Mouse (Mus musculus) heart, postnatal 0 days (tissue): ENCODE data around the gene Fubp1. TPM values are rescaled to one million over a fixed set of nuclear protein-coding genes. Genes with fewer than 3 reads are reported as not detected.

ENCODE experiments used
- ATAC-seq: fragments of 200-750 bp; cut with Nextera tagmentation; 2 replicates; pipeline ENCODE4 v1.8.0; 2017; ENCODE audit warnings: low read depth, moderate number of reproducible peaks, moderate library complexity; ENCODE audit not compliant: insufficient read depth
- DNase-seq: peaks from one replicate; pipeline ENCODE4 v3.0.0-alpha.2; 2016; ENCODE audit warnings: low spot score
- H3K27ac ChIP-seq: fragments of 300-500 bp; sonication (generic); 2 replicates; pipeline ENCODE4 v1.5.1; 2014; ENCODE audit warnings: low read depth, mild to moderate bottlenecking
- H3K27me3 ChIP-seq: fragments of 300-500 bp; sonication (generic); 2 replicates; pipeline ENCODE4 v1.6.1; 2014; ENCODE audit warnings: low read length, mixed read lengths; ENCODE audit not compliant: control insufficient read depth, insufficient read depth
- H3K36me3 ChIP-seq: fragments of 300-500 bp; sonication (generic); replicated peaks from 2 replicates; pipeline ENCODE4 v1.6.1; 2014; ENCODE audit warnings: low read length, mixed read lengths; ENCODE audit not compliant: control insufficient read depth, insufficient read depth
- H3K4me1 ChIP-seq: fragments of 300-500 bp; sonication (generic); 2 replicates; pipeline ENCODE4 v1.6.1; 2014; ENCODE audit warnings: antibody characterized with exemption; ENCODE audit not compliant: control insufficient read depth, insufficient read depth
- H3K4me2 ChIP-seq: fragments of 300-500 bp; sonication (generic); 2 replicates; pipeline ENCODE4 v1.6.1; 2014; ENCODE audit warnings: low read depth, mild to moderate bottlenecking, low read length, moderate library complexity
- H3K4me3 ChIP-seq: fragments of 300-500 bp; sonication (generic); 2 replicates; pipeline ENCODE4 v1.5.1; 2014; ENCODE audit warnings: low read depth, low read length
- H3K9ac ChIP-seq: fragments of 300-500 bp; sonication (generic); replicated peaks from 2 replicates; pipeline ENCODE4 v1.6.1; 2014; ENCODE audit warnings: low read depth, low read length, mixed read lengths
- H3K9me3 ChIP-seq: fragments of 300-500 bp; sonication (generic); replicated peaks from 2 replicates; pipeline ENCODE4 v1.6.1; 2016; ENCODE audit warnings: low read length; ENCODE audit not compliant: control insufficient read depth
- CTCF ChIP-seq: IDR thresholded peaks from 2 replicates; pipeline ENCODE4 v1.5.1; 2016; ENCODE audit warnings: antibody characterized with exemption, control low read depth, low read depth
- EP300 ChIP-seq: IDR thresholded peaks from 2 replicates; pipeline ENCODE4 v1.6.1; 2016; ENCODE audit warnings: antibody characterized with exemption, low read depth
- WGBS: fragments of 180-500 bp; shearing (Covaris S2); extraction: QIAGEN DNeasy Blood & Tissue Kit; methylation state at CpG from one replicate; pipeline ENCODE4 v1.1.7; 2014; 5-methylcytosine and 5-hydroxymethylcytosine counted together
- polyA plus RNA-seq: library from polyadenylated mRNA; unstranded; fragments of >200 nt; fragmentation: Nextera tagmentation; extraction: Ambion mirVana; gene quantifications from 2 replicates; pipeline ENCODE4 v1.2.1, GENCODE M21; 2015
- total RNA-seq: library from RNA; depleted of rRNA; stranded (reverse); fragments of >200 nt; gene quantifications from 2 replicates; pipeline ENCODE4 v1.2.3, GENCODE M21; 2014; ENCODE audit warnings: low replicate concordance; rRNA removed

Gene Fubp1
- total RNA-seq (71.2 and 131 TPM in 2 replicates), polyA plus RNA-seq (72.9 and 80.7 TPM in 2 replicates)

DNA sequence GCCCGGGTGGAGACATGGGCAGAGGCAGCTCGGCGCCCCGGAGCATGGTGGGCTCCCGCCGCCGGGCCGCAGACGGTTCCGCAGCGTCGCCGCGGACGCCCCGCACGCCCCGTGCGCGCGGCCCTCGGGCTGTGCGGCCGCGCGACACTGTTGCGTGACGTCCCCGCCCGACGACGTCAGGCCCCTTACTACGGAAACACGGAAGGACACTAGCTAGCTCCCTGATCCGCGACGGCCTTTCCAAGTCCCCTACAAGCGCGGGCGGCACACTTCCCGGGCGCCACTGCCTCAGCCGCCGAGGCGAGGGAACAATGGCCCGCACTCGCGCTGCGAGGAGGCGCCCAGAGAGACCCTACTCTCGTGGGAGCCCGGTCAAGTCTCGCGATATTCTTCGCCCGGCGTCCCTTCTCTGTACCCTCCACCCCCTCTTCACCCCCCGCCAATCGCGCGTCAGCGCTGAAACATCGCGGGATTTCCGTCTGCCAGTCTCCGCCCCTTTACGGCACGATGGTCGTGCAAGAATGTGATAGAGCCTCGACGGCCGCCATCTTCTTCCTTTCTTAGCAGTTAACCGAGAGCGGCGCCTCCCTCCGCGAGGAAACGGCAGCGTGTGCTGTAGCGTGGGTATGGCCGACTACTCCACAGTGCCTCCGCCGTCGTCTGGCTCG is at the start of gene Fubp1, which contains the start of gene Dnajb4:
TSS of gene Fubp1 (plus strand) at position 456 of the 668 bp plus-strand sequence.
TSS of gene Dnajb4 (minus strand) at position 336 of the 668 bp plus-strand sequence.
- Histone ChIP-seq H3K4me1 (peaks cover 26% of the 10 kb centered on the region), H3K9me3 (no peaks in the 10 kb centered on the region), H3K4me2 (peak within 1 kb of the TSS; percentile 91), H3K27ac (peak within 1 kb of the TSS; percentile 100), H3K27me3 (no peaks in the 10 kb centered on the region), H3K9ac (peak within 1 kb of the TSS; percentile 99), H3K4me3 (peak within 1 kb of the TSS; percentile 89), H3K36me3 (peaks cover 9% of the 10 kb centered on the region; the same call in 1 of the 2 replicates)
- TF ChIP-seq EP300 = peak; percentile 99
- TF ChIP-seq CTCF = no peak
- ATAC-seq (peak; percentile 96), DNase-seq (peak; percentile 99)
- WGBS = under 1% methylated on average over 84 of the region's 85 CpGs

DNA sequence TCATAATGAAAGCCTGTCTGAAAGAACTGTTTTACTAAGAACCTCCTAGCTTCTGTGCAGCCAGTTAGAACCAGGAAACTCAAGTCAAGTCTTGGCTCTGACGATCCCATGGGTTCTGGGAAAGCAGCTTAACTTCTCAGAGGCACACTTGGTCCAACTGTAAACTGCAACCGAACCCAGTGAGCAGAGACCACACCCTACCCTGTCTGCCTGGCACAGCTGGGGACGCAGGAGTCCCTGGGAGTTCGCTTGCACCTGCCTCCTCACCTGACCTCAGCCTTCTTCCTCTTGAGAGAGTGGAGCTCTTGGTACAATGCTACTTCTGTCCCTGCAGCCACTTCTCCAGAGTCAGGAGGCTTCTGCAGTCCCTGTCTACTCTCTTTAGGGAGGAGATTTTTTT is 49.6 kb upstream of the Fubp1 start:
- H3K9me3 ChIP-seq = no peaks in the 10 kb centered on the region
- DNase-seq (no peak), ATAC-seq (no peak)
- no peak overlapping the region for H3K4me3 ChIP-seq
- H3K9ac ChIP-seq = no peak overlapping the region
- no peaks in the 10 kb centered on the region for H3K27me3 ChIP-seq
- H3K4me2 ChIP-seq = no peak overlapping the region
- H3K27ac ChIP-seq = no peak overlapping the region
- H3K36me3 ChIP-seq = no peaks in the 10 kb centered on the region
- TF ChIP-seq EP300 = no peak
- TF ChIP-seq CTCF = no peak
- WGBS = 66% methylated on average over 4 of the region's 4 CpGs
- H3K4me1 ChIP-seq = peaks cover 8% of the 10 kb centered on the region

DNA sequence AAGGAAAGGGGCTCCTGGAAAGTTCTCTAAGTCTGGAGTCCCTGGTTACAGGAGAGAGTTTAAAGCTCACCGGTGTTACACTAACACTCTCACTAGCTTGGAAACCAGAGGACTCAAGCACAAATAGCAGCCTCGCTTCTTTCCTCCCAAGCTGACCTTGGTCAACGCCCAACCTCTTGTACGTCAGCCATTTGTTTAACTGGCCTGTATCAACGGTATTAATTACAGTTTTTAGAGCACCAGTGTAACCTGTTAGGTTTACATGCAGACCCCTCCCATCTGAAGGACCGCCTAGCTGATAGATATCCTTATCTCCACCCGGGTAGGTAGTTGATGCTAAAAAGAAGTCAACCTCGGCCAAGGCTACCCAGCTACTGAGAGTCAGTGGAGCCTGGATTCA is 46.9 kb upstream of the Fubp1 start:
- TF ChIP-seq CTCF (no peak), EP300 (no peak)
- 72% methylated on average over 8 of the region's 8 CpGs for WGBS
- ATAC-seq = no peak
- no peak overlapping the region for H3K4me2 ChIP-seq
- H3K9ac ChIP-seq = no peak overlapping the region
- H3K9me3 ChIP-seq = no peaks in the 10 kb centered on the region
- no peak for DNase-seq
- no peaks in the 10 kb centered on the region for H3K27me3 ChIP-seq
- H3K4me1 ChIP-seq = peaks cover 14% of the 10 kb centered on the region
- H3K27ac ChIP-seq = no peak overlapping the region
- no peak overlapping the region for H3K4me3 ChIP-seq
- H3K36me3 ChIP-seq = no peaks in the 10 kb centered on the region

DNA sequence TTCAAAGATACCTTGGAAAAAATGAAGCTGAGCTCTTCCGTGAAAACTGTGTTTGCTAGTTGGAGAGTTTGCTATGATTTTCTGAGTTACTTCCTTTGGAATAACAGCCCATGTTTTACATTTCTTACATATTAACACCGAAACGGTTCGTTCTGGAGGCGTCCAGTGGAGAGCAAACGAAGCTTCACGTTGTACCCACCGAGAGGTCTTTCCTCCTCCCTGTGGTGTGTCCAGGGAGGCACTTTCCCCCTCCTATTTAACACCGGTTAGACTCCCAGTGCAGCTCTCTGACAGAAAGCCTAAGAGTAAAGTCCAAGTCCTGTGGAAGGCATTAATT is 45.2 kb upstream of the Fubp1 start:
- 40% methylated on average over 9 of the region's 9 CpGs for WGBS
- Histone ChIP-seq H3K27me3 (no peaks in the 10 kb centered on the region), H3K36me3 (no peaks in the 10 kb centered on the region), H3K4me1 (peaks cover 14% of the 10 kb centered on the region), H3K4me3 (peak overlapping the region; percentile 66), H3K27ac (peak overlapping the region; percentile 69), H3K9me3 (no peaks in the 10 kb centered on the region), H3K9ac (peak overlapping the region; percentile 73), H3K4me2 (peak overlapping the region; percentile 91)
- ATAC-seq = no peak
- no peak for TF ChIP-seq CTCF
- no peak for DNase-seq

DNA sequence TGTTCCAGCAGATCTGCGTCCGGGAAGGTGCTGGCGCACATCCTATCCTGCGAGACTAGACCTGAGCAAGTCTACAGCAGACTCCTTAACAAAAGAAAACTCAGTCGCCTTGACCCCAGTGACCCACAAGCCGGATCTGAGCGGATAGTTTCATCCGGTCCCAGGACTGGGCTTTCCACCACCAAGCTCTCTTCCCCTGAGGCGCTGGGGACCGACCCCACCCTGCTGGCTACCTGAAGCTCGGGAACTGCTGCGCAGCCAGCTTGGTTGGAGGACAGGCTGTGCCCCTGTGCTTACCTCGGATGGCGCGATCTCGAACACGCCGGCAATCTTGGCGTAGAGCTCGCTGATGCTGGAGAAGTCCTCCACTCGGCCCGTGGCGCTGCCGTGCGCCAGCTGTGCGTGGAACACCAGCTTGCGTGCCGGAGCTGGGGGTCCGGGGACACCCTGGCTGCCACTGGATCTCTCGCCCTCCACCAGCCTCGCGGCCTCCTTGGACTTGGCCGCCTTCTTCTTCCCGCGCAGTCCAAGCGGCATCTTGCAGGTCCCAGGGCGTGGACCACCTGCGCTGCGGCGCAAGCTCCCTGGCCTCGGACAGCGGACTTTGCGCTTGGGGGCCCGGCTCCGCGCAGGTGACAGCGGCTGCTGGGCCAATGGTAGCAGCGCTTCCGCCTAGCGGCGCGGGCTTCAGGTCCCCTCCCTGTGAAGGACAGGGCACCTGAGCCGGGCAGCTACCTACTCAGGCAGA is 44.7 kb upstream of the Fubp1 start:
- no peak for TF ChIP-seq EP300
- TF ChIP-seq CTCF = no peak
- ATAC-seq (peak; percentile 63), DNase-seq (peak; percentile 47)
- no peaks in the 10 kb centered on the region for H3K36me3 ChIP-seq
- peak overlapping the region; percentile 69 for H3K27ac ChIP-seq
- H3K9ac ChIP-seq = peak overlapping the region; percentile 73
- peak overlapping the region; percentile 66 for H3K4me3 ChIP-seq
- 4% methylated on average over 53 of the region's 53 CpGs for WGBS
- H3K27me3 ChIP-seq = no peaks in the 10 kb centered on the region
- H3K4me2 ChIP-seq = peak overlapping the region; percentile 91
- peaks cover 14% of the 10 kb centered on the region for H3K4me1 ChIP-seq
- H3K9me3 ChIP-seq = no peaks in the 10 kb centered on the region
